Mouse (Mus musculus) common myeloid progenitor, adult 5-6 weeks (primary cell): ENCODE data around the gene Sept9. TPM values are rescaled to one million over a fixed set of nuclear protein-coding genes. Genes with fewer than 3 reads are reported as not detected.
A peak's percentile ranks its signal among the peaks of the same experiment; 100 is the strongest.

ENCODE experiments used
- ATAC-seq: replicated peaks from 2 replicates; pipeline ENCODE4 v1.8.0; 2016; ENCODE audit warnings: low read depth, mild to moderate bottlenecking, moderate TSS enrichment, inconsistent platforms; ENCODE audit not compliant: poor library complexity, severe bottlenecking
- total RNA-seq: library from RNA; stranded (forward); fragments of 200-1000, 187-1606 nt; gene quantifications from 2 replicates; pipeline ENCODE4 v1.2.3, GENCODE M21; 2017

Gene Sept9
- total RNA-seq, 1 experiment from 2014 or later, result 123 TPM

DNA sequence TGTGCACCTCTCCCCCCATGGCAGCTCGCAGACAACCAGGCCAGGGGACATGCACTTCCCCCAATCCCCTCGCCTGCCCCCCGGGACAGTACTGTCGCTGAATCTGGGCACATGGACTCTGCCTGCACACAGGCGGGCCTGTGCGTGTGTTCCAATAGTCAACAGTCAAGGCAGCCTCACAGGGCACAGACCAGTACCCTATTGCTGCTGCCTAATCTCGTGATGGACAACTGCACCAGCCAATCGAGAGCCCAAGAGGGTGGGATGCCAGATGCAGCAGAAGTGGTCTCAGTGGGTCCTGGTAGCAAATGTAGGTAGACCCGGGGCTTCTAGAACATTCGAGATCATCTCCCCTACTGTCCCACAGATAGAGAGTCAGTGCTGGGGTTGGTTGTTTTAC is 187.8 kb downstream of the Sept9 start:
- no peak for ATAC-seq

DNA sequence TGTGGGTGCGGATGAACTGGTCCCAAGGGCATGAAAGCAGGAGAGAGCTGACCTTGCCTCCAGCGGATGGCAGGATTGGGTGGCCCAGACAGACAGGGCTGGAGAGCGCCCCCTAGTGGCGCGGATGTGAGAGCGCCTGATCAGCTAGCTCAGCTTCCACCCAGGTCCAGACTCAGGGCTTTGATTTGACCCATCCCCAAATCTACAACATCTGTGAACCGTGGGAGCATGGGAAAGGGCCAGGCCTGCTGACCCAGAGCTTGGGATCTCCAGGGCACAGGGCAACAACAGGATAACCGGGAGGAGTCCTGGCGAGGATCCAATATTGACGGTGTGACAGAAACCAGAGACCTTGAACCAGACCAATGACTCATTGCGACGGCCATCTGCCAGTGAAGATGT is 190.5 kb downstream of the Sept9 start:
- peak; percentile 73 for ATAC-seq

DNA sequence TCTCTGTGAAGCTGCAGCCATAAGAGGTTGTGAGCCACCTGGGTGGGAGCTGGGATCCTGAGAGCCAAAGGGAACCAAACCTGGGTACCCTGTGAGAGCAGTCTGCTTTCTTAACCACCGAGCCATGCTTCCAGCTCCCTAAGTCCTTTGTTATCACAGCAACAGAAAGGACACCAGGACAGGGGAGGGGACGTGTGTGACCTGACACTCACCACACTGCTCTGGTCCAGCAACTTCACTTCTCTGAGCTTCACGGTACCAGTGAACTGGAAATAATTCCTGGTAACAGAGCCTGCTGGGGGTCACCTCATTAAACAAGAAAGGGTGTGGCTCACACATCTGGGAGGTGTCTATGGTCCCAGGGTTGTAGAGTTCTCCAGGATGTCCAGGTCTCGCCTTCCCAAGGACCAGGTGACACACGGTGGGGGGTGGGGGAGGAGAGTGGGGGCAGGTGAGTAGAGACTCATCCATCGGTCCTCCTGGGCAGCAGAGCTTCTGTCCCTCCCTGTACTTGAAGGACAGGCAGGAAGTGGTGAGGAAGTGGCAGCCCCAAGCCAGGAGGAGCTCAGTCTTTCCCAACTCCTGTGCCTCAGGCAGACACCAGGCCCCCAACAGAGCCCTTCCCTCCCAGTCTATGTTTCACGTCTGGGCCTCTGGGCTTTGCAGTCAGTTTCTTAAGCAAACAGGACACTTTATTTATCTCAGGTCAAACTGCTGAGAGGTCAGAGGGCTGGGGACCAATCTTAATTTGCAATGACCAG is 191.5 kb downstream of the Sept9 start:
- no peak for ATAC-seq

DNA sequence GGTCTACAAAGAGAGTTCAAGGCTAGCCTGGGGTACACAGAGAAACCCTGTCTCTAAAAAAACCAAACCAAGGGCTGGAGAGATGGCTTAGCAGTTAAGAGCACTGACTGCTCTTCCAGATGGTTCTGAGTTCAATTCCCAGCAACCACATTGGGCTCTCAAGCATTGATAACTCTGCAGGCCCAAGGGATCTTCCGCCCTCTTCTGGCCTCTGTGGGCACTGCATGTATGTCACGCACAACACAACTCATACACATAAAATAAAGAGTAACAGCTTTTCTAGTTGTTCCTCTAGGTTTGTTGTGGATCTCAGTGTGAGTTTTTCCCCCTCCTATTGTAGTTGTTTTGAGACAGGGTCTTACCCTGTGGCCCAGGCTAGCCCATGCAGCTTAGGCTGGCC is 192.8 kb downstream of the Sept9 start:
- ATAC-seq, result no peak

DNA sequence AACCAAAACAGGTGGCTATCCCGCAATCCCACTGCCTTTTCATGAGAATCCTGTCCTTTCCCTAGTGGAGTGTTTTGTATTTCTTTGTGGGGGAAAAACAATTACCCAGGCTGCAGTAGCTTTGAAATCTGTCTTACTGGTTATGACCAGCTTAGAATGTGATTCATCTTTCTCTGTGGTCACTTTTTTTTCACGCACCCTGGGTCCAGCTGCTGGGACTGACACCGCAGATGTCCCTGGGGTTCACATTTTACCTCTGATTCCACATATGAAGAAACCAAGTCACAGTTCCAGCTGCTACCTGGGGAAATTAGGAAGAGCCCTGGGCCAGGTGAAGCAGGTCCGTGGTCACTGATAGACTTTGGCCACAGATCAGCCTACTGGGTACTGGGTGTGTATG is 194.3 kb downstream of the Sept9 start:
- no peak for ATAC-seq

DNA sequence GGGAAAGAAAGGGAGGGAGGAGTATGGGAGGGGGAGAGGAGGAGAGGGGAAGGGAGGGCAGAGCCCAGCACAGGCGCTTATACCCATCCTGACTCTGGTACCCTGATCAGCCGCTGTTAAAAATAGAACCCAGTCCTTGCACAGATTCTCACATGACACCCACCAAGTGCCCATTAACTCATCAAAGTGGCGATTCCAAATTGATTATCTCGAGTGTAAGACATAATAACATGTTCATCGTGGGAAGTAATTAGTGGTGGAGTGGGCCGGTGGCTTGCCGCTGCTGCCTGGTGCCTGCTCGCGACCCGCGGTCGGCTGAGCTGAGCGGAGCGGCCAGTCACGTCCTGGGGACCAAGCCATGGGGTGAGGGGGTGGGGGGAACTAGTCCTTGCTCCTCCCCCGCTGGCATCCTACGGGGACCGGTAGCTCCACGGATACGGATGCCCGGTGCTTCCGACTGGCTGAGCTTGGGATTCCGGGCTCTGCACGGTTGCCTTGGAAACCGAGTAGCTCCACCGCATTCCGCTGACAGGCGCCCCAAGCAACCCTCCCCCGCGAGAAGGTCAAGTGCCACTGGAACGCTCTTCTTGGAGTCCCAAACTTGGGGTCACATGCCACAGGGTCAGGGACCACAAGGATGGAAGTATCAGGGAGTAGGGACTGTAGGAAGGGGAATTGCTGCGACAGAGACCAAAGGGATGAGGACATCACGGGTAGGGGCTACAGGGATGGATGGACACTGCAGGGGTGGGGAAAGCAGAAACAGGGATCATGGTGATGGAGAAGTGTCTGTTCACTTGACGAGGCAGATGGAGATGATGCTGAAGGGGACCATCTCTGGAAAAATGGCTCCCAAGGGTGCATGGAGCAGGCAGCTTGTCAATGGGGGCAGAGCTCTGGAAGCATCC is 195.0 kb downstream of the Sept9 start:
- no peak for ATAC-seq

DNA sequence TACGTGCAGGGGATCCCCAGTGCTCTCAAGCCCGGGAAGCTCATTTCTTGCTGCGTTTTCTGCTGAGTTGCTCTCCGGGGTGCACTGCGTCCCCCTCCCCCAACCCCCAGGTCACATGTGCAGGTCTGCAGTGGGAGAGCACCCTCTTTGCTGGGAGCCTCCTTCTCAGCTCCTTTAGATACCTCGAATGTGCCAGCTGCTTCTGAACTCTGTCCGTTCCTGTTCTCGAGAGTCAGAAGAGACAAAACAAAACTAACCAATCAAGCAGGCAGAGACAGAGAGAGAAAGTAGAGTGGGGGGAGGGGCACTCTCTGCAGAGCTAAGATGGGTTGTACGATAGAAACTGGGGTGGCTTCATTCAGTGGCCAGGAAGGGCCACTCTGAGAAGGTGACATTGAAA is 195.8 kb downstream of the Sept9 start:
- no peak for ATAC-seq

DNA sequence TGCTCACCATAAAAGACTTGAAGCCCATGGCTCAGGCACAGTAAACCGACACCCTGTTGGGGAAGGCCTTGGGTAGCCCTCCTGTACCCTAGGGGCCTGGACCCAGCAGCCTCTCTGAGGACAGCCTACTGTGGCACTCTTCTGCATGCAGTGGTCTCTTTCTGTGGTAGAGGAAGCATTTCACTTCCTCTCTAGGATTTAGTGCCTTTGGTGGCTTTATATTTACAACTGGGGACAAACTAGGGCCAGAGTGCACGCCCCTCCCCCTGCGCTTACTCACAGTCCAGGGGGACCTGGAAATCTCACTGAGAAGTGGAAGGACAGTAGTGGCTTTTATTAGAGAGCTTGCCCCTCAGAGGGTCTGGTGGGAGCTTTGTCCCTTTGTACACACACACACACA is 197.5 kb downstream of the Sept9 start:
- ATAC-seq, result peak; percentile 67

DNA sequence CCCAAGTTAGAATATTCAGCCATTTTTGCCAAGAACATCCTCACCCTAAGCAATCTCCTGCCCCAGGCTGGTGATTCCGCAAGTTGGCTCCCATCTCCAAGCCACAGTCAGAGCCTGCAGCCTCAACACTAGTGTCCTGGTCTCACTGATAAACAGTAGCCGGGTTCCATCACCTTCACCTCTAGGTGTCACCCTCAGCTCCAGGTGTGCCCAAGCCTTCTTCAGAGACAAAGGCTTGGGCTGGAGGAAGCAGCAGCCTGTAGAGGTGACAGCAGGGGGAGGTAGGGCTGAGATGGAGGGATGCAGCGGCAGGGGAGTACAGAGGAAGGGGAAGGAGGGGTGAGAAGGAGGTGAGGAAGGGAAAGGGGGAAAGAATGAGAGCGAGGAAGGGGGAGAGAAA is 198.3 kb downstream of the Sept9 start:
- ATAC-seq, result no peak

DNA sequence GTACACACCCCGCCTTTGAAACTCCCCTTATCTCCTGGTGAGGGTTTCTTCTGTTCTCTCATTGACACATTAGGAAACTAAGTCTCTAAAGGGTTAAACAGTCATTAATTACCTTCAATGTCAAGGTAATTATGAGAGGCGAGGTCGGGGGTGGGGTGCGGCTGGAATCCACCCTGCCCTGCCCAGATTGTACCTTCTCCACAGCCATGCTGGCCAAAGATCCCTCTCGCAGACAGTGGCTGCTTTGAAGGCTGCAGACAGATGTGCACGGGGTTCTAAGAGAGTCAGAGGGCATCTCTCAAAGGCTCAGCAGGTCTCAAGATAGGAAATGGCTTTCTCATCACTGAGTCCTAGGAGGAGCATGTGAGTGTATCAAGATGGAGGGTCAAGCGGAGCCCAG is 198.7 kb downstream of the Sept9 start:
- ATAC-seq, result no peak

DNA sequence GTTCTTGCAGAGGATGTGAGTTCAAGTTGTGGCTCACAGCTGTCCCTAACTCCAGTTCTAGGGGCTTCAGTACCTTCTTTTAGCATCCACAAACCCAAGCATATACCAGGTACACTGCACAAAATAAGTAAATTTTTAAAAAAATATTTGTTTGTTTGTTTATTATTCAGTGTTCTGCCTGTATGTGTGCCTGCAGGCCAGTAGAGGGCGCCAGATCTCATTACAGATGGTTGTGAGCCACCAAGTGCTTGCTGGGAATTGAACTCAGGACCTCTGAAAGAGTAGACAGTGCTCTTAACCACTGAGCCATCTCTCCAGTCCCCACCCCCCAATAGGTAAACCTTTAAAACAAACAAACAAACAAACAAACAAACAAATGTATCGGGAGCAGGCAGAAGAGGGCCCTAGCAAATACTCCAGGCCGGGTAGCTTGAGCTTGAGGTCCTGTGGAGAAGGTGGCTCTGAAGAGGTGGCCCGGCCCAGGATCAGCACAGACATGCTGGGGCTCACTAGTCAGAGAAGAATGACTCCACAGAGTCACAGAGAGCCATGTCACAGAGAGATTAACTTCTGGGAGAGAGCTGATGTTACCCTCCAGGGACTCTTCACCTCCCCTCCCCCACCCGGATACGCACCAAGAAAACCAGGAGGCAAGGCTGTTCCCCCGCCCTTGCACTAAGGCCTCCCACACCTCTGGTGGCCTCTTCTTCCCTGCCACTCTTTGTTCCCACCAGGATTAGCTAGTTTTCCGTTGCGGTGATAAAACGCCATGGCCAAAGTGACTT is 202.3 kb downstream of the Sept9 start:
- ATAC-seq, result no peak

DNA sequence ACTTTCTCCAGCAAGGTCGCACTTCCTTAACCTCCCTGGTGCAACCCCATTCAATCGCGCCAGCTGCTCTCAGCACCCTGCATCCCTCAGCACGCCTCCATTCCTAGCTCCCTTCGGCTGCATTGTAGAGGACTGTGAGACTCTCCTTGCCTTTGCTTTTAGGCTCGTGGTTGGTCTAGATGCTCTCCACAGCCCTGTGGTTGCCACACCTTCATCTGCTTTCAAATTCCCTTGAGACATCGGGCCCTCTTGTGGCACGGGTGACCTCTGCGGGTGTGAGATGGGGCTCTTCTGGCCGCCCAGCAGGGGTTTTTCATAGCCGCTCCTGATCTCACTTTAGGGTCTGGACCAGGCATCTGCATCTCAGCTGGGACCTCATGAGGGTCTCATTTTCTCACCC is 203.1 kb downstream of the Sept9 start:
- ATAC-seq, result no peak

DNA sequence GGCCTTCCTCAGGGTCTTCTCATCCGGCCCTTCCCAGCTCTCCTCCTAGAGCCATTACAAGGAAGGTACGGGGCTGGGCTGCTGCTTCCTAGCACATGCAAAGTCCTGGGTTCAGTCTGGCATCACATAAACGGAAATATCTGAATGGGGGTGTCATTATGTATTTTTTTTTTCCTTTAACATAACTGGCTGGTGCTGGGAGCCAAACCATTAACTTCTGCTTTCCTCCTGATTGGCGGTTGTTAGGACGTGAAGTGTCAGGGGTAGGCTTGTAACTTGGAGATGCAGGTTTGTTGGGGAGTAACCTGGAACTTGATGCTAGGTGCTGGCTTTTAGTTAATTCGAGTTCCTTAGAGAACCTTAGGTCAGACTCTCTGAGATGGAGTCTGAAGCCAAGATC is 203.6 kb downstream of the Sept9 start:
- ATAC-seq, result no peak

DNA sequence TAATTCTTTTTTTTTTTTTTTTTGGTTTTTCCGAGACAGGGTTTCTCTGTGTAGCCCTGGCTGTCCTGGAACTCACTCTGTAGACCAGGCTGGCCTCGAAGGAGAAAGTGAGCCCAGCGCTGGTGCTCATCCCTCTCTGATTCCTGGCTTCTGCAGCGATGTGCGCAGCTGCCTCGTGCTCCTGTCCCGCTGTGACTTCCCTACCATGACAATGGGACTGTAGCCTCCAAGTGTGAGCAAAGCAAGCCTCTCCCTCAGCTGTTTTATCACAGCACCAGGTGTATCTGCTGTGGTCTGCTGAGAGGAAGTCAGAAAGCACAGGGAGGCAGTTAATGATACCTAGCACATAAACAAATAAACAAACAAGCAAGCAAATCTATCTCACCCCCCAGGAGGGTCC is 204.3 kb downstream of the Sept9 start:
- no peak for ATAC-seq

DNA sequence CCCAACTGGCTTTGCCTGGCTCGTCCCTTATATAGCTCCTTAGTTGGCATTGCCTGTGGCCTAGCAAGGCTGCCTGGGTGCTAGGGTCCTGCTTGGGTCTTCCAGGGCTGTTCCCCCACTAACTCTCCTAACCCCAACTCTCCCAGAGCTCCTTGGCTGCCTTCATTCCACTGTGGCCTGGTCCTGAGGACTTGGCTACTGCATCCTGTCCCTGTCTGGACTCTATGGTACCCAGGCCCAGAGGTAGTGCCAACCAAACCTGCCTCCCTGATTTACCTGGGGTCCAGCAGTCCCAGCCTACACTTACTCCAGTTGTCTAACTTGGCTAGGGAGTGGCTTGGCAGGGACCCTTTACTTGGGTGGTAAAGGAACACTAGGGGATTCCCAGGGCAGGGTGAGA is 207.2 kb downstream of the Sept9 start:
- no peak for ATAC-seq

DNA sequence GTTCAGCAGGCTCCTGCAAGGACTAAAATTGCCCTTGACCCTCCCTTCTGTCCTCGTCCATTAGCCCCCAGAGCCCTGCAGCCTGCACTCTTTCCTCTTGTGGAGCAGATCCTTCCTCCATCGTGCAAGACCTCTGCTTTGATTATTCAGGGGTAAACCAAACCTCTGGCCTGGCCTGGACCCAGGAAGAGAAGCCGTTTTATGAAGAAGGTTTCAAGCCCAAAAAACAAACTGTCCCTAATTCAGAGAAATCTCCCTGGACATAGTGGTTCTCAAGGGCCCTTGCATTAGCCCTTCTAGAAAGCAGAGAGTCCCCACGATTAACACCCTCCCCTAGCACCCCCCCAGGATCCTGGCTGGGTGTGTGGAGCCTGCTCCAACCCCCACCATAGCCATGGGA is 207.7 kb downstream of the Sept9 start:
- no peak for ATAC-seq

DNA sequence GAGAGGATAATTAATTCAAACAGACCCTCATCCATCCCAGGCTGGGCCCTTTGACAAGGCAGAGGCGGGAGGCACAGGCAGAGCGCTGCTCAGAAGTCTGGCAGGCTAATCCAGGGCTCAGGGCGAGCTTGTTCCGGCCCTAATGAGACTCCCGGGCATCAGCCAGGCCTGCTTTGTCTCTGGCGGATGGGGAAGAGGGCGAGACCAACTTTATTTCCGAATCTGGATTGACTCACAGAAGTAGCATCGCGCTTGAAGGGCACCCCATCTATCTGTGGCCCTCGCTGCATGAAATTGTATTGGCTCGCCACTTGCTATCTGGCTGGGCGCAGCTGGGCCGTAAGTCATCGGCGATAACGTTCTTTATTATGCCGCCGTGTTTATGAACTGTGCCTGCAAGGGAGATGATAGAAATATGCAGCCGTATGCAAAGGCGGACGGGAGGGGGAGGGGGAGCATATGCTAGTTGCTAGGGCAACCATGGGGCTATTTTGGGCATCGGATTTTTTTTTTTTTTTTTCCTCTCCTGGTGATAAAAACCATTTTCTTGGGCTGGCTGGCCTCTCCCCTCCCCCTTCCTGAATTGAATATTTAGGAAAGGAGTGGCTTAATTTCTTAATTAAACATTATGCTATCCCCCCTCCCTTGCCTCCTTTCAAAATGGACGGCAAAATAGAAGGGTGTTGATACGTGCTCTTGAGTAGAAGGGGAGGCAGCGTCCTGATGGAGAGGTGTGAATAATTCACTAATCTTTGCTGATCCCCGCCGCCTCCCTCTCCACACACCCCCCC is 208.4 kb downstream of the Sept9 start:
- ATAC-seq, result peak; percentile 89

DNA sequence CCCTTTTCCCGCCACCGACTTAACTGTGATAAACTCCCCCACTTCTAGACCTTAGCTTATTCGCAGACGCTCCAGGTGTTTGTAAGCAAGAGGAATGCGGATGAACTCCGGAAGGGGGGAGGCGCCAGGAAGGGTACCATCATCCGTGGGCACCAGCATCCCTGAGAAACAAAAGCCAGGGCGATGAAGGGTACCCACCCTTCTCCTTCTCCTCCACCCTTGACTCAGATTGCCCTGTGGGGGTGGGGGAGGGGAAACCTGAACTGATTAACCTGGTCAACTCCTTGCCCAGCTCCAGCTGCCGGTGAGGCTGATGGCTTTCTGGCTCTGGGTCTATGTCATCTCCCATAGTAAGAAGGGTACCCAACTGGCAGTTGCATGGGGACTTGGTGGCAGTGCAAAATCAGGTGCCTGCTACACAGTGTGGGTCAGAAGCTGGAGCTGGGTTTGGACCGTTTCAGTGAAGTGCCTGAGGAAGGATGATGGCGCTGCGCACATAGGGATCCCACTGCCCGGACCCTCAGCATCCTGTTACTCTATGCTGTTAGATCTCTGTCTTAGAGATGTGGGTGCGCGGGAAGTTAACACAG is 209.1 kb downstream of the Sept9 start:
- no peak for ATAC-seq

DNA sequence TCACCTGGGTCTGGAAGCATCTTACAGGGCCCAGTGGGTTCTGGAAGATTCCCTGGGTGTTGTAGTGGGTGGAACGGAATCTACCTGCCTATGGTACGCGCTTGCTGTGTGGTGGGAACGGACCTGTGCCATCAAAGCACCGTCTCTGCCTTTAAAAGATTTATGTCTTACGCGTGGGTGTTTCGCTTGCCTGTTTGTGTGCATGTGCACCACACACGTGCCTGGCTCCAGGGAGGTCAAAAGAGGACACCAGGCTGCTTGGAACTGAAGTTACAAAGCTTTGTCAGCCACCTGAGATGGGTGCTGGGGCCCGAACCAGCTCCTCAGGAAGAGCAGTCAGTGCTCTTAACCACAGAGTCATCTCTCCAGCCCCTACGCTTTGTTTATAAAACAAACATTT is 209.9 kb downstream of the Sept9 start:
- ATAC-seq, result no peak

DNA sequence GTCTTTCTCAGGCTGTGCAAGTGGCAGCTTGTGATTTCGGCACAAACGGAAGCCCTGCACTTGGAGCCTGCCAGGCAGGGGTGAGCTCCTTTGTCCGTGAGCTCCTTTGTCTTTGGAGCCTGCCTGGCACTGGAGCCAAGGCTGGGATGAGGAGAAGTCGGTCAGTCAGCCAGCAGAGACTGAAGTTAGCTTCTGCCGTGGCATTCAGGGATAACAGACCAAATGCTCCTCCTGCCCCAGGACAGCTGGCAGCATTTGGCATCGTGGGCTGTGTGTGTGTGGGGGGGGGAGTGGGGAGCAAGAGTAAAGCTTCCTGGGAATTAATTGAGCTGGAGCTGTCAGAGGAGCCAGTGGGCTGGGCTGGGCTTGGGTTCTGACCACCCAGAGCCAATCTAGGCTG is 210.6 kb downstream of the Sept9 start:
- no peak for ATAC-seq
